Mouse (Mus musculus) myocyte (in vitro differentiated cells): ENCODE measurements around the gene Agpat3. TPM values are rescaled to one million over a fixed set of nuclear protein-coding genes. Genes with fewer than 3 reads are reported as not detected.
A peak's percentile ranks its signal among the peaks of the same experiment; 100 is the strongest.

ENCODE experiments used
- H3K27me3 ChIP-seq: one replicate; pipeline ENCODE4 v1.6.1; 2011; ENCODE audit not compliant: control insufficient read depth, insufficient read depth, insufficient read length
- H3K36me3 ChIP-seq: one replicate; pipeline ENCODE4 v1.6.1; 2011; ENCODE audit not compliant: control insufficient read depth, insufficient read depth
- H3K4me2 ChIP-seq: one replicate; pipeline ENCODE4 v1.6.1; 2011; ENCODE audit warnings: low read depth, control low read depth
- H3K4me3 ChIP-seq: one replicate; pipeline ENCODE4 v1.5.1; 2011; ENCODE audit warnings: mild to moderate bottlenecking, control low read depth, moderate library complexity
- H3K79me2 ChIP-seq: one replicate; pipeline ENCODE4 v1.6.1; 2011; ENCODE audit not compliant: control insufficient read depth, insufficient read depth
- H3ac ChIP-seq: one replicate; pipeline ENCODE4 v1.6.1; 2011; ENCODE audit not compliant: control insufficient read depth, insufficient read length
- CEBPB ChIP-seq: IDR thresholded peaks from 2 replicates; pipeline ENCODE4 v1.6.1; 2011; ENCODE audit warnings: mild to moderate bottlenecking, moderate library complexity; ENCODE audit not compliant: poor library complexity, insufficient read depth, severe bottlenecking
- E2F4 ChIP-seq: IDR thresholded peaks from one replicate; pipeline ENCODE4 v1.6.1; 2011; ENCODE audit warnings: mild to moderate bottlenecking, control low read depth, moderate library complexity; ENCODE audit not compliant: insufficient read depth
- MAX ChIP-seq: IDR thresholded peaks from one replicate; pipeline ENCODE4 v1.6.1; 2011; ENCODE audit warnings: low read depth, mild to moderate bottlenecking, control low read depth
- MYOD1 ChIP-seq, 3 experiments: IDR thresholded peaks; one replicate each; pipeline ENCODE4 v1.6.1; 2011; ENCODE audit warnings: control low read depth in 2 of 3, low read depth in 2 of 3, mild to moderate bottlenecking in 2 of 3, moderate library complexity in 1 of 3; ENCODE audit not compliant: insufficient read length in 2 of 3, control insufficient read depth in 1 of 3
- MYOG ChIP-seq, 3 experiments: IDR thresholded peaks; one replicate each; pipeline ENCODE4 v1.6.1; 2011; ENCODE audit warnings: control low read depth in 2 of 3, low read depth in 2 of 3, mild to moderate bottlenecking in 2 of 3; ENCODE audit not compliant: insufficient read length in 2 of 3, control insufficient read depth in 1 of 3, insufficient read depth in 1 of 3
- POLR2A ChIP-seq: IDR thresholded peaks from one replicate; pipeline ENCODE4 v1.6.1; 2011; ENCODE audit warnings: low read depth, mild to moderate bottlenecking, control low read depth, moderate library complexity; ENCODE audit not compliant: insufficient read length
- POLR2AphosphoS2 ChIP-seq: IDR thresholded peaks from one replicate; pipeline ENCODE4 v1.6.1; 2011; ENCODE audit warnings: low read depth, control low read depth; ENCODE audit not compliant: insufficient read length
- REST ChIP-seq: IDR thresholded peaks from one replicate; pipeline ENCODE4 v1.6.1; 2011; ENCODE audit warnings: mild to moderate bottlenecking, control low read depth, moderate library complexity; ENCODE audit not compliant: insufficient read depth, insufficient read length
- SRF ChIP-seq: IDR thresholded peaks from one replicate; pipeline ENCODE4 v1.6.1; 2011; ENCODE audit warnings: low read depth; ENCODE audit not compliant: control insufficient read depth, insufficient read length
- TCF12 ChIP-seq: IDR thresholded peaks from one replicate; pipeline ENCODE4 v1.6.1; 2011; ENCODE audit warnings: mild to moderate bottlenecking, control low read depth; ENCODE audit not compliant: poor library complexity, insufficient read depth, severe bottlenecking
- TCF3 ChIP-seq: IDR thresholded peaks from one replicate; pipeline ENCODE4 v1.6.1; 2011; ENCODE audit warnings: low read depth, control low read depth; ENCODE audit not compliant: insufficient read length
- USF1 ChIP-seq: IDR thresholded peaks from one replicate; pipeline ENCODE4 v1.6.1; 2011; ENCODE audit warnings: low read depth, mild to moderate bottlenecking, control low read depth, moderate library complexity
- polyA plus RNA-seq: library from polyadenylated mRNA; unstranded; fragments of >200 nt; fragmentation: generic; extraction: Trizol; gene quantifications from one replicate; pipeline ENCODE4 v1.2.1, GENCODE M21; 2012; ENCODE audit warnings: missing spikeins

Agpat3 gene
- 183 TPM for polyA plus RNA-seq

- Histone ChIP-seq H3K79me2 (peaks cover 9% of the 10 kb centered on the region), H3K27me3 (no peaks in the 10 kb centered on the region), H3K36me3 (no peaks in the 10 kb centered on the region), H3K4me3 (peak within 1 kb of the TSS; percentile 36), H3K4me2 (peak within 1 kb of the TSS; percentile 94), H3ac (peak within 1 kb of the TSS; percentile 68)
- TF ChIP-seq SRF (no peak), TCF12 (no peak), CEBPB (no peak), MAX (no peak), POLR2AphosphoS2 (peak; percentile 51), E2F4 (no peak), USF1 (no peak), POLR2A (peak; percentile 80), MYOD1 (IDR thresholded peaks at IDR 0.05; ENCODE audit: control insufficient read depth in 1 of 3, insufficient read length in 2 of 3, low read depth in 2 of 3) (peak in 1 of 3 experiments; percentile 44), REST (no peak), TCF3 (no peak), MYOG (IDR thresholded peaks at IDR 0.05; ENCODE audit: control insufficient read depth in 1 of 3, insufficient read depth in 1 of 3, insufficient read length in 2 of 3, low read depth in 2 of 3) (peak in 1 of 3 experiments; percentile 24)
Observed at GRCm38 (mm10) chr10:78351887-78352665, at the start of gene Agpat3. Agpat3 (minus strand) TSS chr10:78352489.

GRCm38 (mm10) chr10:78401127-78401526, 48.8 kb upstream of the Agpat3 start:
- no peaks in the 10 kb centered on the region for H3K79me2 ChIP-seq
- H3K36me3 ChIP-seq, result peaks cover 28% of the 10 kb centered on the region
- H3K27me3 ChIP-seq, result no peaks in the 10 kb centered on the region
- no peak overlapping the region for H3K4me2 ChIP-seq
- H3K4me3 ChIP-seq, result no peak overlapping the region
- no peak for TF ChIP-seq POLR2AphosphoS2
- no peak for TF ChIP-seq MYOD1 (IDR thresholded peaks at IDR 0.05; ENCODE audit: control insufficient read depth in 1 of 3, insufficient read length in 2 of 3, low read depth in 2 of 3)
- TF ChIP-seq TCF12, result no peak
- no peak for TF ChIP-seq POLR2A
- no peak for TF ChIP-seq USF1
- TF ChIP-seq MAX, result no peak
- TF ChIP-seq MYOG (IDR thresholded peaks at IDR 0.05; ENCODE audit: control insufficient read depth in 1 of 3, insufficient read depth in 1 of 3, insufficient read length in 2 of 3, low read depth in 2 of 3), result no peak
- H3ac ChIP-seq, result no peak overlapping the region

GRCm38 (mm10) chr10:78399090-78399657, 46.9 kb upstream of the Agpat3 start:
- H3K36me3 ChIP-seq, result peaks cover 14% of the 10 kb centered on the region
- H3ac ChIP-seq, result no peak overlapping the region
- H3K4me2 ChIP-seq, result no peak overlapping the region
- no peaks in the 10 kb centered on the region for H3K79me2 ChIP-seq
- H3K4me3 ChIP-seq, result no peak overlapping the region
- no peak for TF ChIP-seq USF1
- TF ChIP-seq POLR2A, result no peak
- no peak for TF ChIP-seq E2F4
- peak; percentile 33 for TF ChIP-seq POLR2AphosphoS2
- peak in 2 of 3 experiments; percentile 74 to 87 for TF ChIP-seq MYOD1 (IDR thresholded peaks at IDR 0.05; ENCODE audit: control insufficient read depth in 1 of 3, insufficient read length in 2 of 3, low read depth in 2 of 3)
- no peak for TF ChIP-seq SRF
- peak; percentile 20 for TF ChIP-seq TCF12
- no peak for TF ChIP-seq TCF3
- TF ChIP-seq CEBPB, result no peak
- TF ChIP-seq MYOG (IDR thresholded peaks at IDR 0.05; ENCODE audit: control insufficient read depth in 1 of 3, insufficient read depth in 1 of 3, insufficient read length in 2 of 3, low read depth in 2 of 3), result peak in 2 of 3 experiments; percentile 45 to 69
- no peak for TF ChIP-seq MAX
- H3K27me3 ChIP-seq, result no peaks in the 10 kb centered on the region

- Histone ChIP-seq H3K4me2 (no peak overlapping the region), H3ac (no peak overlapping the region), H3K27me3 (no peaks in the 10 kb centered on the region), H3K79me2 (no peaks in the 10 kb centered on the region), H3K36me3 (peaks cover 3% of the 10 kb centered on the region), H3K4me3 (no peak overlapping the region)
- no peak for TF ChIP-seq CEBPB
Observed at GRCm38 (mm10) chr10:78396625-78396885, 44.3 kb upstream of the Agpat3 start.

GRCm38 (mm10) chr10:78395819-78396624, 43.7 kb upstream of the Agpat3 start:
- Histone ChIP-seq H3K4me3 (no peak overlapping the region), H3K36me3 (no peaks in the 10 kb centered on the region), H3K4me2 (no peak overlapping the region), H3ac (no peak overlapping the region), H3K27me3 (no peaks in the 10 kb centered on the region), H3K79me2 (no peaks in the 10 kb centered on the region)
- TF ChIP-seq POLR2A, result no peak
